Mouse (Mus musculus): ENCODE data around the gene Nkd2.

- TF ChIP-seq POLR2A (IDR thresholded peaks at IDR 0.05; ENCODE audit: insufficient read depth, low read depth, low read length): no peak
- TF ChIP-seq CTCF (IDR thresholded peaks at IDR 0.05): no peak
- no peak for TF ChIP-seq EP300 (IDR thresholded peaks at IDR 0.05; ENCODE audit: insufficient read depth, low read depth, low read length)
These were observed 54.3 kb downstream of the Nkd2 start for GRCm38 (mm10) chr13:73793171-73793570.
